Mouse (Mus musculus) embryonic facial prominence, embryonic 11.5 days (tissue): ENCODE data around the gene Eif4e1b. TPM values are rescaled to one million over a fixed set of nuclear protein-coding genes. Genes with fewer than 3 reads are reported as not detected.

Source experiments
- ATAC-seq: fragments of 200-750 bp; cut with Nextera tagmentation; replicated peaks from 2 replicates; pipeline ENCODE4 v1.8.0; 2017; ENCODE audit warnings: low read depth; ENCODE audit not compliant: insufficient number of reproducible peaks, low FRiP score, low TSS enrichment
- DNase-seq: peaks from one replicate; pipeline ENCODE4 v3.0.0-alpha.2; 2015; ENCODE audit warnings: low spot score
- H3K27ac ChIP-seq: fragments of 300-500 bp; sonication (generic); replicated peaks from 2 replicates; pipeline ENCODE4 v1.5.1; 2014; ENCODE audit warnings: mild to moderate bottlenecking, low read depth, low read length, control low read depth
- H3K27me3 ChIP-seq: fragments of 300-500 bp; sonication (generic); 2 replicates; pipeline ENCODE4 v1.6.1; 2014; ENCODE audit warnings: mild to moderate bottlenecking, low read length, moderate library complexity, mixed read lengths; ENCODE audit not compliant: control insufficient read depth, insufficient read depth
- H3K36me3 ChIP-seq: fragments of 300-500 bp; sonication (generic); replicated peaks from 2 replicates; pipeline ENCODE4 v1.6.1; 2014; ENCODE audit warnings: low read depth, mild to moderate bottlenecking, low read length, moderate library complexity, mixed read lengths; ENCODE audit not compliant: control insufficient read depth, insufficient read depth
- H3K4me1 ChIP-seq: fragments of 300-500 bp; sonication (generic); 2 replicates; pipeline ENCODE4 v1.6.1; 2014; ENCODE audit warnings: low read length, mixed read lengths; ENCODE audit not compliant: control insufficient read depth, insufficient read depth
- H3K4me2 ChIP-seq: fragments of 300-500 bp; sonication (generic); 2 replicates; pipeline ENCODE4 v1.6.1; 2014; ENCODE audit warnings: low read depth, mild to moderate bottlenecking, control low read depth, low read length, moderate library complexity
- H3K4me3 ChIP-seq: fragments of 300-500 bp; sonication (generic); 2 replicates; pipeline ENCODE4 v1.5.1; 2014; ENCODE audit warnings: low read depth, low read length, control low read depth
- H3K9ac ChIP-seq: fragments of 300-500 bp; sonication (generic); replicated peaks from 2 replicates; pipeline ENCODE4 v1.6.1; 2014; ENCODE audit warnings: mild to moderate bottlenecking, control low read depth, low read length
- H3K9me3 ChIP-seq: fragments of 300-500 bp; sonication (generic); replicated peaks from 2 replicates; pipeline ENCODE4 v1.6.1; 2016; ENCODE audit warnings: mild to moderate bottlenecking, low read length, inconsistent platforms, mixed read lengths; ENCODE audit not compliant: control insufficient read depth
- WGBS: fragments of 180-500 bp; shearing (Covaris S2); extraction: QIAGEN DNeasy Blood & Tissue Kit; methylation state at CpG from one replicate; pipeline ENCODE4 v1.1.7; 2014; 5-methylcytosine and 5-hydroxymethylcytosine counted together
- polyA plus RNA-seq: library from polyadenylated mRNA; unstranded; fragments of >200 nt; fragmentation: Nextera tagmentation; extraction: Ambion mirVana; gene quantifications from 2 replicates; pipeline ENCODE4 v1.2.1, GENCODE M21; 2014

Gene Eif4e1b
- polyA plus RNA-seq, 1 experiment from 2014 or later = not detected

DNA sequence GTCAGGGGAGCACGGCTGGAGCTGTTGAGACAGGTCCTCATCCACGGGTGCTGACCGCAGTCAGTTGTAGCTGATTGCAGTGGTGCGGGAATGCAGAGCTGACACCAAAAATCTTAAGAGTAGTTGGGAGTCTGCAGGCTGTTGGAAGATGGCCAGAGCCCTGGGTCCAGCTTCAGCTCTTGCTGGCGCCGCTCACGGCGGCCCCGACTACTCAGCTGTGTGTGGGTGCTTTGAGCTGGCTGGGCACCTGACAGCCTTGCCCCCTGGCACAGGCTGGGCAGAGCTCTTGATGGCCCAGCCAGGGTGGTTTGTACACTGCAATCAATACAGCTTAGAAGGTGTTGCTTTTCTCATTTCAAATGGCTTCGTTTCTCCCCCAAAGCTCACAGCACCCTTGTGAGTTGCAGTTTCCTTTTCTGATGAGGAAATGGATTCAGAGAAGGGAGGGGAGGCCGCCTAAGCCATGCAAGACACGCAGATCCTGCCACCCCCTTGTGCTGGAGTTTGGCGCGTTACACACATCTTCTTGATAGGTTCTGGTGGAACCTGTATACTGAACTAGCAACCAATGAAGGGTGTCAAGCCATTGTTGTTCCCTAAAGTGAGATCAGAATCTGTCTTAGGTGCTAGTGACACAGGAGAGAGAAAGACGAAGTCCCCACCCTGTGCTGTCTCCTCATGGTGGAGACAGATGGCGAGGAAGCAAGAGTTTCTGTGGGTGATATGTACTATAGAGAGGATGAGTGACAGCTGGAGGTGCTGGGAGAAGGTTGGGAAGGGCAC lies 14.3 kb downstream of the Eif4e1b start:
- ATAC-seq (no peak), DNase-seq (no peak)
- Histone ChIP-seq H3K4me1 (no peaks in the 10 kb centered on the region), H3K4me3 (no peak overlapping the region), H3K27ac (no peak overlapping the region), H3K4me2 (no peak overlapping the region), H3K36me3 (no peaks in the 10 kb centered on the region), H3K9me3 (no peaks in the 10 kb centered on the region), H3K9ac (no peak overlapping the region), H3K27me3 (no peaks in the 10 kb centered on the region)
- 82% methylated on average over 16 of the region's 16 CpGs for WGBS

DNA sequence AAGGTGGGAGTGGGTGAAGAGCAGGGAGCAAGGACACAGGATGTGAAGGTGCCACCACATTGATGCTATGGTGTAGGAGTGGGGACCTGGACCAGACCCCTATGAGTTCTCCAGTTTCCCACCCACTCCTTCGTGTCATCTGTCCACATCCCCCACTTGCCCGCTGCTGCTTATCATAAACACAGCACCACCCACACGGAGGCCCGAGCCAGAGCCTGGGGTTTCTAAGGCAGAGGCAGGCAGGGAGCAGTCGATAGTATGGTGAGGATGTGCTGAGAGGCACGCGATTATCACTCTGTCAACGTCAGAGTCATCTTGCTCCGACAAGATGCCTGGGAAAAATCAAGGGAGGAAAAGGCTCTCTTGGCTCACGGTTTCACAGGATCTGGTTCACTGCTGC lies 14.9 kb downstream of the Eif4e1b start:
- no peaks in the 10 kb centered on the region for H3K36me3 ChIP-seq
- DNase-seq (no peak), ATAC-seq (no peak)
- H3K27ac ChIP-seq = no peak overlapping the region
- WGBS = 79% methylated on average over 10 of the region's 10 CpGs
- no peaks in the 10 kb centered on the region for H3K27me3 ChIP-seq
- H3K9ac ChIP-seq = no peak overlapping the region
- no peaks in the 10 kb centered on the region for H3K4me1 ChIP-seq
- H3K9me3 ChIP-seq = no peaks in the 10 kb centered on the region
- H3K4me3 ChIP-seq = no peak overlapping the region
- no peak overlapping the region for H3K4me2 ChIP-seq

DNA sequence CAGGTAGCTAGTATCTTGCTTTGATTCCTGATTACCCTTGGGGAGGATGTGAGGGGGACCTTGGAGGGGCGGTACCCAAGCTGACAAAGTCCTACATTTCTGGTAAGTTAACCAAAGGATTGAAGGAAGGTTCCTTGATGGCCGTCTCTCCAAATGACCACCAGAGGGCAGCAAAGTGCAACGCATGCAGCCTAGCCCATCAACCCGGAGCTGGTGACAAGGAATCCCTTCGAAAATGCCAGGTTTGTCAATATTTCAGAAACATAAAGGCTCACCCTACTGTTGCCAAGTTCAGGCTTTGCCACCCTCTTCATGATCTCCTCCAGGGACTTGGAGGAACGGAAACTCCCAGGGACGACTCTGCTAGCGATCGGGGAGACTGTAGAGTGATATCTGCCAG lies 15.9 kb downstream of the Eif4e1b start:
- no peak overlapping the region for H3K27ac ChIP-seq
- no peak overlapping the region for H3K4me2 ChIP-seq
- no peak overlapping the region for H3K9ac ChIP-seq
- no peaks in the 10 kb centered on the region for H3K4me1 ChIP-seq
- H3K36me3 ChIP-seq = no peaks in the 10 kb centered on the region
- WGBS = 27% methylated on average over 9 of the region's 9 CpGs
- ATAC-seq = no peak
- H3K4me3 ChIP-seq = no peak overlapping the region
- DNase-seq = peak; percentile 88
- no peaks in the 10 kb centered on the region for H3K9me3 ChIP-seq
- no peaks in the 10 kb centered on the region for H3K27me3 ChIP-seq

DNA sequence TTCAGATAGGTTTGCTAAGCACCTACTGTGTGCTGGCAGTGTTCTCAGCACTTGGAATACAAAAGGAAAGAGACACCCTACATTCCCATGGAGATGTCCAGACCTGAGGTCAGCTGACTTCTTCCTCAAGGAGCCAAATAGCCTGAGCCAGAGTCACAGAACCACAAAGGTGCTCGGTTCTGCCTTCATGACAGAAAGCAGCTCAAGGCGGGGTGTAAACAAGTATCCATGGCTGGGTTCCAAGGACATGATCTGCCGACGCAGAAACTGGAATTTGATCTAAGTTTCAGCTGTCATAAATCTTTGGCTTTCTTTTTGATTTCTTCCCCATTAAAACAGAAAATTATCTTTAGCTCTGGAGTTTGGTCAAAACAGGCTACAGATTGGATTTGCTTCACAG lies 16.4 kb downstream of the Eif4e1b start:
- Histone ChIP-seq H3K27ac (no peak overlapping the region), H3K9ac (no peak overlapping the region), H3K4me2 (no peak overlapping the region), H3K4me3 (no peak overlapping the region), H3K36me3 (no peaks in the 10 kb centered on the region), H3K9me3 (no peaks in the 10 kb centered on the region), H3K27me3 (no peaks in the 10 kb centered on the region; the same call in 1 of the 2 replicates), H3K4me1 (no peaks in the 10 kb centered on the region)
- WGBS = 76% methylated on average over 4 of the region's 4 CpGs
- no peak for DNase-seq
- no peak for ATAC-seq

DNA sequence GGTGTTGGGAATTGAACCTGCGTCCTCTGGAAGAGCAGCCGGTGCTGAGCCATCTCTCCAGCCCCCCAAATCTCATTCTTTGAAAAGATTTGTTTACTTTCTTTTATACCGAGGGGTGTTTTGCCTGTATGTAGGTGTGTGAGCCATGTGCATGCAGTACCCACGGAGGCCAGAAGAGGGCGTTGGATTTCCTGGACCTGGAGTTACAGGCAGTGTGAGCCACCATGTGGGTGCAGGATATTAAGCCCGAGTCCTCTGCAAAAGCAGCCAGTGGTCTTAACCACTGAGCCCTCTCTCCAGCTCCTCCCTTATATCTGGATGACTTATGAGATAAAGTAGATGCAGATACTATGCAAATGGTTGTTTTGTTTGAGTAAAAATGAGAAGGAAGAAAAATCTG lies 19.2 kb downstream of the Eif4e1b start:
- WGBS = 81% methylated on average over 6 of the region's 6 CpGs
- Histone ChIP-seq H3K36me3 (no peaks in the 10 kb centered on the region), H3K9ac (no peak overlapping the region), H3K4me3 (no peak overlapping the region), H3K27me3 (no peaks in the 10 kb centered on the region; the same call in 1 of the 2 replicates), H3K27ac (no peak overlapping the region), H3K4me1 (no peaks in the 10 kb centered on the region), H3K9me3 (no peaks in the 10 kb centered on the region), H3K4me2 (no peak overlapping the region)
- no peak for ATAC-seq
- DNase-seq = no peak

DNA sequence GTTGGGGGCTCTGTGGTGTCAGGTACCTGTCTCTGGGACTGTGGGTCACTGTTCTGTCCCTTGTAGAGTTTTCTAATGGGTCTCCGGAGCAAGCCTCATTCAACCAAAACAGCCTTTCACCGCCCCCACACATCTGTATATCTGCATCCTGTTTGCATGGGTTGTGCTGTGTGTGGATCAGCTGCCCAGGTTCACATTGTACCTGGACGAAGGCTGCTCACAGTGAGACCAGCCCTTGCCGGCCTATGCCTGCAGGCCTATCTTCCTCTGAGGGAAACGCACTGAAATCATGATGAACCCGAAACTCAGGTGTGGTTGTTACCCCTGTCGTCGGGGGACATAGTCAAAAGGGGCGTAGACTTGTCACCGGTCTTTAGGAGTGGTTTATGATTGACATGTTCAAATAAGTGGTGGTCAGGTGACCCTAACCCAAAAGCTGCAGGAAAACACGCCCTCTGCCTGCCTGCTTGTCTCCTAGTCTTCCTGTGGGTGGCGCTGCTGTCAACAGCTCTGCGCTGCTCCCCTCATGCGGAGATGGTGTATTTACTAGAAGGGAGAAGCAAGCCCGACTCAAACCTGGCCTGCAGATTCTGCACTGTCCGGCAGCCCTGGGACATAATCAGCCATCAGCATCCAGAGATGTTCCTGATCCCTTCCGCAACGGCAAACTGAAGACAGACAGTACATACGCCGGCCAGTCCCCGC lies 21.5 kb downstream of the Eif4e1b start:
- ATAC-seq (no peak), DNase-seq (no peak)
- H3K4me2 ChIP-seq = no peak overlapping the region
- H3K36me3 ChIP-seq = no peaks in the 10 kb centered on the region
- 41% methylated on average over 21 of the region's 21 CpGs for WGBS
- no peak overlapping the region for H3K4me3 ChIP-seq
- H3K27ac ChIP-seq = no peak overlapping the region
- H3K9me3 ChIP-seq = no peaks in the 10 kb centered on the region
- no peak overlapping the region for H3K9ac ChIP-seq
- no peaks in the 10 kb centered on the region; the same call in 1 of the 2 replicates for H3K27me3 ChIP-seq
- H3K4me1 ChIP-seq = no peaks in the 10 kb centered on the region

DNA sequence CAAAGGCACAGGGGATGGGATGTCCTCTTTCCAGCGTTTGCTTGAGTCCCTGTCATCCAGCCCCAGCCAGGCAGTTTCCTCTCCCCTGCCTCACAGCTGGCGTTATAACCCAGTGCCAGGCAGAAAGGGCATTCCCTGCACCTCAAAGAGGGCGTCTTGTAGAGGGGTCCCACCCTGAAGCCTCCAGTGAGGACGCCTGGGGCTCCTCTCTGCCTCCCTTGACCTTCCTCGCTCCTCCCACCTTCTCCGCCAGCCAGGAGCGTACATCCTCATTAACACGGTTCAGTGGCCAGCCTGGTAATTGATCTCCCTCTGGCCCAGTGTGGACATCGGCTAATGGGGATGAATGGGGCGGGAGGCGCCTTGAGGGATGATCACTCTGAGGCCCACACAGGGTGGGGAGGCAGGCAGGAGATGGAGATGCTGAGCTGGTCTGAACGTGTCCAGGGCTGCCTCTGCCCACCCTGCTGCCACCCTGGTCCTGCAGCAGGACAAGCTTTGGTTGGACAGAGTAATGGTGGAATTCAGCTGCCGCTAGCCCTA lies 22.7 kb downstream of the Eif4e1b start:
- WGBS = 18% methylated on average over 12 of the region's 13 CpGs
- H3K27me3 ChIP-seq = no peaks in the 10 kb centered on the region; the same call in 1 of the 2 replicates
- no peak overlapping the region for H3K9ac ChIP-seq
- H3K4me1 ChIP-seq = no peaks in the 10 kb centered on the region
- ATAC-seq = 0 out of 2 replicates have a peak, but pooled peaks have one; percentile 52
- DNase-seq = no peak
- no peak overlapping the region for H3K4me3 ChIP-seq
- no peak overlapping the region for H3K4me2 ChIP-seq
- H3K36me3 ChIP-seq = no peaks in the 10 kb centered on the region
- no peak overlapping the region for H3K27ac ChIP-seq
- H3K9me3 ChIP-seq = no peaks in the 10 kb centered on the region

DNA sequence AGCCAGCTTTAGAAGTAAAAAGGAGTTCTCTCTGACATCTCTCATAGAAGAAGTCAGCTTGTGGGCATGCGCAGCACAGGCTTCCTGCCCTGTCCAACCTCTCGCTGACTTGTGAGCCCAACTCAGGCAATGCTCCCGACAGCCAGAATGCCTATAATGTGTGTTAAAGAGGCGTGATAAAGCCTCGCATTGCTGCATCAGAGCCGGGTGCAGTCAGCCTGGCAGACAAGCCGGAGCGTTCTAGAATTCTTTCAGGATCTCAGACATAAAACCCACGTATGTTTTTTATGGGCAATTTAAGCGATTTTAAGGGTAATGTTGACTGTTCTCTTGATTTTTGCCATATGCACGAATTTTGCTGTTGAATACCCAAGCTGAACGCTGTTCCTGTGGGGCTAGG lies 24.3 kb downstream of the Eif4e1b start:
- no peak overlapping the region for H3K9ac ChIP-seq
- DNase-seq = no peak
- WGBS = 74% methylated on average over 12 of the region's 12 CpGs
- no peak overlapping the region for H3K27ac ChIP-seq
- no peak for ATAC-seq
- H3K9me3 ChIP-seq = no peaks in the 10 kb centered on the region
- H3K27me3 ChIP-seq = no peaks in the 10 kb centered on the region; the same call in 1 of the 2 replicates
- H3K4me2 ChIP-seq = no peak overlapping the region
- no peaks in the 10 kb centered on the region for H3K4me1 ChIP-seq
- no peaks in the 10 kb centered on the region for H3K36me3 ChIP-seq
- H3K4me3 ChIP-seq = no peak overlapping the region
